Mouse (Mus musculus) telencephalon, adult 2 months (tissue): ENCODE measurements at regions not wholly inside any gene's neighbourhood (a gene's known extent, or its start where the extent isn't known, plus 50 kb on each side); places are given as distances from the start of the nearest gene placed in this dataset.

Experiments used
- DNase-seq: peaks from one replicate; pipeline ENCODE4 v3.0.0-alpha.2; 2011; ENCODE audit warnings: low read depth, low spot score

GRCm38 (mm10) chr3:49096118-49096517 lies 661.0 kb downstream of the Pcdh18 start:
- DNase-seq = no peak

GRCm38 (mm10) chr3:49093818-49094680 lies 663.1 kb downstream of the Pcdh18 start:
- peak; percentile 65 for DNase-seq

GRCm38 (mm10) chr3:49068801-49069200 lies 688.3 kb downstream of the Pcdh18 start:
- no peak for DNase-seq

- DNase-seq = no peak
Measured at GRCm38 (mm10) chr3:49062081-49062480, 695.0 kb downstream of the Pcdh18 start.

GRCm38 (mm10) chr3:49032981-49033380 lies 724.1 kb downstream of the Pcdh18 start:
- DNase-seq = no peak

GRCm38 (mm10) chr3:49009211-49009967 lies 747.7 kb downstream of the Pcdh18 start:
- DNase-seq = peak; percentile 16
